Mouse (Mus musculus): Measurements from ENCODE around the gene Rpl6.

GRCm38 (mm10) chr5:121229182-121229581 lies 24.9 kb downstream of the Rpl6 start:
- TF ChIP-seq CTCF (IDR thresholded peaks at IDR 0.05; ENCODE audit: low read depth) (no peak), EP300 (IDR thresholded peaks at IDR 0.05; ENCODE audit: low read depth) (no peak)
